Mouse (Mus musculus) layer of hippocampus, postnatal 36 days (tissue): ENCODE measurements around the gene Ap1g2. TPM values are rescaled to one million over a fixed set of nuclear protein-coding genes. Genes with fewer than 3 reads are reported as not detected.
A peak's percentile ranks its signal among the peaks of the same experiment; 100 is the strongest.

ENCODE experiments used
- DNase-seq, 2 experiments: peaks; one replicate each; pipeline ENCODE4 v3.0.0; 2022
- total RNA-seq, 2 experiments: library from RNA; stranded (reverse); gene quantifications; 2 replicates each; pipeline ENCODE4 v1.2.3; 2021

Ap1g2 gene
- total RNA-seq, 2 experiments from 2014 or later: 17.4 to 19.2 TPM

DNA sequence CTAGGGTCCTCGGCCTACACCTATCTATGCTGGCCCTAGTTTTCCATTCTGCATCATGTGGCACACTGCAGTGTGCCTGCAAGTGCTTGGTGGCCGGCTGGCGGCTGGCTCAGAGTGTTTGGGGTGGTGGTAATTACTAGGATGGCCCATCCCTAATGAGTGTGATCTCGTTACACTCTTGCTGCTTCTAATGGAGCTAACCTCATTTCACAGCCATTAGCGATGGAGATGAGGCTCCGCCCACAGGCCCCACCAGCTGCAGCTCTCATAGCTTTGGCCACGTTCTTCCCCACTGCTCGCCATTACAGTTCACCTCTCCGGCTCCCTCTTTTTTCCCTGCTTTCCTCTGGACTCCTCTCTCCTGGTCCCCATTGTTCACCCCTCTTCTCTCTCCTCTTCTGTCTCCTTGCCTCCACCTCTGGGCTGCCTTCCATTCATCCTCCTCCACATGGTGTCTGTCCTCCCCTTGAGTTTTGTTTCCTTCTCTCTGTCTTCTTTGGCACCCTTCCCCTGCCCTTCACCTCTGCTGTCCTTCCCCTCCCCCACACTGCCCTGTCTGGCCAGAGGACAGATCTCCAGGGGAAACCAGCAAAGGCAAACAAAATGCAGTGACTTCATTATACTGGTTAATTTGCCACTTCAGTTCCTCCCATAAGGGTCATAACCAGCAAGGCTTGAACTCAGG is 20.9 kb downstream of the Ap1g2 start:
- no peak for DNase-seq

DNA sequence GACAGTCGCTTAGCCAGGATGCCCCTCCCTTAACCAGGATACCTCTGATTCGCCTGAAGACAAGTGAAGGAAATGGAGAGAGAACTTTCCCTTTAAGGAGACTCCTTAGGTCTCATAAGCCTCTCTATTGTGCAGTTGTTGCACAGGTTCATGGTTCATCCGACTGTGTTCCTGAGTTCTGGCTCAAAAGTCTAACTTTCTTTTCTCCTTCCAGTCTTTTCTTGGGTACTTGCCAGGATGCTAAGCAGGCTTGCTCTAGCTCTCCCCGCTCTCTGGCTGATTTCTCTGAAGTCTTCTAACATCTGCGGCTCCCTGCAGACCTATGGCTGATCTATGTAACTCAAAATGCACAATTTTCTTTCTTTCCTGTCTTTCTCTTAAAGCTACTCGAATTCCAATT is 22.9 kb downstream of the Ap1g2 start:
- no peak for DNase-seq

DNA sequence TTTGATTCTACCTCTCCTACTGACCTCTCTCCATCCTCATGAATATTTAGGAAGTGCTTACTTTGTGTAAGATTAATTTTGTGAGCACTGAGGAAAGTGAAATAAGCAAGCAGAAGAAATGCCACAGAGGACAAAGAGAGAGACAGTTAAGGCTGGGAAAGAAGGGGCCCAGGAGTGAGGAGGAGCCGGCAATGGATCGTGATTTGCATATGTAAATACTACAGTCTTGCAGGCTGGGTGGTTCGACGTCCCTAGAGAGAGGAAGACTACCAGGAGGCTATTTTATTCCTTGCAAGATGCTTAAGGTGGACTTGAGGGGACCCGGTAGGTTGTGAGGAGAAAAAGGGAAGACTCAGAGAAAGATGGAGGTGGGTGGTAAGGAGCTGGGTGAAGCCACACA is 25.3 kb downstream of the Ap1g2 start:
- no peak for DNase-seq

DNA sequence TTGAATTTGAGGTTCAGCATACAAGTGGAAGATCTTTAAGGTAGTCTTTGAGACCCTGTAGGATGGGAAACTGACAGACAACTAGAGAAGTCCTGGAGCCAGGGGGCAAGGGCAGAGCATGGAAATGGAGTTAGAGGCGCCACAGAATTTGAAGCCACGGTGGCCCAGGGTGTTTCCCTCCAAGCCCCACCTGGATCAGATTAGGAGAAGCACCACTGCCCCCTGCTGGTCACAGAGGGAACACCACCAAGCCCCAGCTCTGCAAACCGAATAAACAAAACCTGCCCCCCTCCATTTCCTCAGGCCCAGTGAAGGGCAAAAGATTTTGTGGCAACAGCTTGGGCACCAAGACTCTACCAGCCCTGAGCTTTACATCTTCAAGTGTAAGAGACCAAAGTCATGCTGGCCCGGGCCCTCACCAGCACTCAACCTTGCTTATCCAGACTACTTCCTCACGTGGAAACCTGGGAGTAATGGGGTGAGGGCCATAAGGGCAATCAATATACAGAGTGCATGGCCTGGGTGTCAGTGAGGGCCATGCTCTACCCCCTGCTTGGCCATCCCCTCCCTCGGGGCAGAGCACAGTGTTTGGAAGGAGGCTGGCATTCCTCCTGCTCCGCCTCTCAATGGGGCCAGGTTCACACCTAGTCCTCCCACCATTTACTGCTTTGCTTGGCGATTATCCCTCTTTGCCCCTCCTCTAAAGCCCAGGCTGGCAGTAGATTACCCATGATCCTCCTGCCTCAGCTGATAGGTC is 27.0 kb downstream of the Ap1g2 start:
- DNase-seq: peak in 1 of 2 experiments; percentile 67

DNA sequence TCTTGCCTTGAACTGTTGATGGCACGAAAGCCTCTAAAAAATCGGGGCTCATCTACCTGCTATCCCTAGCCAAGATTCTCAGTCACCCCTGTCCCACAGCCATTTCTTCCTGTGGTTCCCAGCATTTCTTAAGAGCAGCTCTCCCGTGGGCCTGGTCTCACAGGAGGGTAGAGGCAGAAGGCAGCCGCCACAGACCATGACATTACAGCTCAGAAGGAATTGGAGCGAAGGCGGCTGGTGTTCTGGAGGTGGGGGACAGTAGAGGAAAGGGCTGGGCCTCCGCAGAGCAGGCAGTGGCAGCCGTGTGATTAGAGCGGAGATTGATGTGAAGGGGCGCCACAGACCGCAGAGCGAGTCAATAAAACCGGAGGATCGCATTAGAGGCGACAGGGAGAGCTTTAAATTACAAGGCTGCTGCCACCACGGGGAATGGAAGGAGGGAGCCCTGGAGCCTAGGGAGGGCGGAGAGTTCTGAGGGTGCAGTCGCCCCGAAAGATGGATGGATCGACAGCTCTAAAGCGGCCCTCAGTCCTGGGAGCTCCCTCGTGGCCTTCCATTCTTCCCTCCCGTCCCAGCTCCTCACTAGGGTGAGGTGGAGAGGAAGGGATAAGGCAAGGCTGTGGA is 27.9 kb downstream of the Ap1g2 start:
- DNase-seq: no peak

DNA sequence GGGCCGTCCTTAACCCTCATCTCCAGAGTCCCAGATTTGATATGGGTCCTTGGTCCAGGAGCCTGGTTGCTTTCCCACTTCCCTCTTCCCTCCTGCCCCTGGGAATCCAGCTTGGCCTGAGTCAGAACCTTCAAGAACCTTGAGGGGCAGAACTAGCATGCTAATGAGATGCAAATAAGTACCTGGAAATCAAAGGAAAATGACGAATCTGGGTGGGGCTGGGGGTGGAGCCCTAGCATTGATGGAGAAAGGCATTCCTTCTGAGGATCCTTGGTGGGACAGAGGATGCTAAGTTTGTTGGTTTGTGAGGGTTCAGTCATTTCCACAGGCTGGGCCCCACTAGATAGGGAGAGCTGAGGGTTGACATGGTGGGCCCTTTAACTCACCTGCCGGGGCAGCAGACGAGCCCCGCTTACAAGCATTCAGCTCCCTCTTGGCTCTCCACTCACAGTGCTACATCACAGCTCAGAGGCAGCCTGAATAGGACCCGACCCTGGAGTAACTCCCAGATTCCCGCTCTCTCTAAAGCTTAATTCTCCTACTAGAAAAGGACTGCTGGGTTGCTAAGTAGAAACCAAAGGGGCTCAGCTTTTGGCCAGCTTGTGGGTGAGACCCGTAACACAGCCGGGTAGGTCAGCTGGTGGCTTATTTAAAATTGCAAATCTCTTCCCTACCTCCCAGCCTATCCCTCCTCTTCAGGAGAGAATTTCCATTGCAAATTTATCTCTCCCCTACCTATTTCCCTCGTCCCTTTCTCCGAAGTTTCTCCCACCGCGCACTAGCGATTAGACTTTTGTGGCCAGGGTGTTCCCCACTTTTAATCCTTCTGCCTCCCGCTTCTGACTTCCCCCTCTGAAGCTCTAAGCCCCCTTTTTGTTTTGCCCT is 28.7 kb downstream of the Ap1g2 start:
- no peak for DNase-seq

DNA sequence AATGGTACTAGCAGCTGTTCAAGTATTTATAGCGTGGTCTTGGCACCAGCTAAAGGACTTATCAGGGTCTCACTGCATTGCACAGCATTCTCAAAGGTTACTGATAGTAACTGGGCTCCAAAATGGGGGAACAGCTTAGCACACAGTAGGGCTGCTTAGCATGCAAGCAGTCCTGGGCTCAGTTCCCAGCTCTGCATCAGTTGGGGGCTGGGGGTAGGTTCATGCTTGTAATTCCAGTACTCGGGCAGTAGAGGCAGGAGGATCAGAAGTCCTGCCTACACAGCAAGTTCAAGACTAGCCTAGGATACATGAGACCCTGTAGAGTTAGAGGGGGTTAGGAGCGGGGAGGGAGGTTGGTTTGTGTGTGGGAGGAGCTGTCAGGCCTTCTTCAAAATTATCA is 29.4 kb downstream of the Ap1g2 start:
- no peak for DNase-seq

DNA sequence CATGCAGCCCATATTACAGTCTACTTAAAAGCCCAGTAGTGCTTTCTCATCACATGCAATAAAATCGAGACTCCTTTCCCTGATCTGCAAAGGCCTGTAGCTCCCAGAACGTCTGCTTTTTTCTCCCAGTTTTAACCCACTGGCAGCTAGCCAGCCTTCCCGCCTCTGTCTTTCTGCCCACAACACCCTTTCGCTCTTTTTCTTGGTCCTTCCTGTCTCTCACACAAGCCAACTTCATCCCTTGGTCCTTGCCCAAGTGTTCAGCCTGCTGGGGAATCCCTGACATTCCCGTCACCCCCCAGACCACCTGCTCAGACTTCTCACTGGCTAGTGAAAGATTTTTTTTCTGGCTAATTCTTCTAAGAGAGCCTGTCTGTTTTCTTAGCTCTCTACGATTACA is 30.2 kb downstream of the Ap1g2 start:
- no peak for DNase-seq

DNA sequence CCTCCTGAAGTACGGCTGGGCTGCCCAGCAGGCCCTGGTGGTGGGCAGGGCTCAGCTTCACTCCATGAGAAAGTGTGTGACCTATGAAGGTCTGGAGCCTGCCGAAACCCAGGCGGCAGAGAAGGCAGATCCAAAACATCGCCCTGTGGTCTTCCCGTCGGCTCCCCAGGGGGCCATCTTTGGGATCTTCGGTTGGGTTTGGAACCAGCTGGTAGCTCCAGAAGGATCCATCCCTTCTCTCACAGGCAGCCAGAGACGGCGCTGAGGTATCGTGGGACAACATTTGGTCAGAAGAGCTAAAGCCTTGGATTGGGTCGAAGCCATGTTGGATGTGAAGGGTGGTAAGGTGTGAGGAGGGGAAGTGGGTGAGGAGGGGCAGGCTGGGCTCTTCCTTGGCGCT is 32.0 kb downstream of the Ap1g2 start:
- DNase-seq: no peak

DNA sequence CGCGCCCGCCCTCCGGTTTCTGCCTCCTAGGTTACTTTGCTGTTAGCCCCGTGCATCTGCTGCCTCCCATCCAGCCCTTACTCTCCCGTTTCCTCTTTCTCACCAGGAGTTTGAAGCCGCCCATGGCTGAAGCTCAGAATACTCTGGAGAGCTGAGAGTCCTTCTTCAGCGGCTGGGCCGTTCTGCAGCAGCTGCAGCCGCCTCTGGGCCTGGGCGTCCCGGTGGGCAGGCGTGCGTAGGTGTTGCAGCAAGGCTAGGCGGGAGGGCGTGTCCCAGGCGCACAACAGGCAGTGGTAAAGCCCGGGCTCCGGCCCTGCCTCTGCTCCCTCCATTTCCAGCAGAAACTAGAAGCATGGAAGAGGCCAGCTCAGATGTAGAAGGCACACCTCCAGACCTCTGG is 34.6 kb downstream of the Ap1g2 start:
- no peak for DNase-seq

DNA sequence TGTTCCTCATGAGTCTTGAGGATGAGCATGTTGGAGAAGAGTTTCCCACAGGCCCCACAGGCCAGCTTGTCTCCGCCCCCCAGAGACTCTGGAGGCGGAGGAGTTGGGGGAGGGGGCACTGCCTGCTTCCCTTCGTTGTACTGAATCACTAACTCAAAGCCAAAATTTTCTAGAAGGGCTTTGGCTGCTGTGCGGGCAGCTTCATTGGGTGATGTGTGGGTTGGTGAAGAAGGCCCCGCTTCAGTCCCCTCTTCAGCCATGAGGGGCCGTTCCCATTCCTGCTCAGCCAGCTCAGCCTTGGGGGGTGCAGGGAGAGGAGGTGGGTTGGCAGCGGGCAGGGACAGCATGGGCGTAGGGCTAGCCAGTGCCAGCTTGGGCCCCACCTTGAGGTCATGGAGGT is 40.4 kb downstream of the Ap1g2 start:
- DNase-seq: peak in 1 of 2 experiments; percentile 41

DNA sequence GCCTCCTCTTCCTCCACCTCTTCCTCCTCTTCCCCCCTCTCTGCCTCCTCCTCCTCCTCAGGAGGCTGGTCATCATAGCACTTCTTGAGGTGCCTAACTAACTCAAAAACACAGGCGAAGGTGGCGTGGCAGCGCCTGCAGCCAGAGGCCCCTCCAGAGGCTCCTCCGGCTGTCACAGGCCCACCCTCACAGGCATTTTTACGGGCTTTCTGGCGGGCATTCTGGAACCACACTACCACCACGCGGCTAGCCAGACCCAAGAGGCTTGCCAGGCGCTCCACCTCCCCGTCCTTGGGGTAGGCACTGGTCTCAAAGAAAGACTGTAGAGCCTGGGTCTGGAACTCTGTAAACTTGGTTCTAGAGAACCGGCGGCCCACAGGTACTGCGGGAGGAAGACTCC is 41.0 kb downstream of the Ap1g2 start:
- no peak for DNase-seq

DNA sequence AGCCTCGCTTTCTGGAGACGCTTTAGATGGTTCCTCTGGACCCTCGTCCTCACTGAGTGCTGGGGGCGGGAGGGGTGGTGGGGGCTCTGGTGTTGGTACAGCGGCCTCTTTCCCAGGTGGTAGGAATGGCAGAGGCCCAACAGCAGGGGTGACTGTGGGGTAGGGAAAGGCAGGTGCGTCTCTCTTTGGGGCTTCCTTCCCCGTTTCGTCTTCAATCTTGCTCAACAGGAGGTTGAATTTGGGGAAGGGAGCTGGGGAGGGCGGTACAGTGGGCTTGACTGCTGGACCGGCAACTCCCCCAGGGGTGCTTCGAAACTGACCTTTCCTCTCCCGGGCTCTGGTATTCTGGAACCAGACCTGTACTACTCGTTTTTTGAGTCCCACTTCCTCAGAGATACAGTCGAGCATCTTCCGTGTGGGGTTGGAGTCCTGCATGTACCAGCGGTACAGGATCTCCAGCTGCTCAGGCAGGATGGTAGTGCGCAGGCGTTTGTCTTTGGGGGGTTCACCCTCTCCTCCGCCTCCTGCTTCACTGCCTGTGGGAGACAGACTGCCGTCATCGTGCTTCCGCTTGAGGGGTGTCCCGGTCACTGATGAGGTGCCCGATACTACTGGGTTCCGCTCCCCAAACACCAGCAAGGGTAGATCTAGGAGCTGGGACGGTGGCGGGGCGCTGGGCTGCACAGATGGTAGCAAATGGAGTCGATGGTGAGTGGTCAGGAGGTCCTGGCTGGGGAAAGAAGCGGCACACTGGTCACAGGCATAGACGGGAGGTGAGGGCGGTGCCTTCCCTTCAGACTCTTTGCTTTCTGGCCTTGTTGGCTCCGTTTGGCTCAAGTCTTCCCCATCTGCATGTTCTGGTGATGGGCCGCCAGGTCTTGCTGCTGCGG is 41.7 kb downstream of the Ap1g2 start:
- DNase-seq: peak; percentile 53 to 57

DNA sequence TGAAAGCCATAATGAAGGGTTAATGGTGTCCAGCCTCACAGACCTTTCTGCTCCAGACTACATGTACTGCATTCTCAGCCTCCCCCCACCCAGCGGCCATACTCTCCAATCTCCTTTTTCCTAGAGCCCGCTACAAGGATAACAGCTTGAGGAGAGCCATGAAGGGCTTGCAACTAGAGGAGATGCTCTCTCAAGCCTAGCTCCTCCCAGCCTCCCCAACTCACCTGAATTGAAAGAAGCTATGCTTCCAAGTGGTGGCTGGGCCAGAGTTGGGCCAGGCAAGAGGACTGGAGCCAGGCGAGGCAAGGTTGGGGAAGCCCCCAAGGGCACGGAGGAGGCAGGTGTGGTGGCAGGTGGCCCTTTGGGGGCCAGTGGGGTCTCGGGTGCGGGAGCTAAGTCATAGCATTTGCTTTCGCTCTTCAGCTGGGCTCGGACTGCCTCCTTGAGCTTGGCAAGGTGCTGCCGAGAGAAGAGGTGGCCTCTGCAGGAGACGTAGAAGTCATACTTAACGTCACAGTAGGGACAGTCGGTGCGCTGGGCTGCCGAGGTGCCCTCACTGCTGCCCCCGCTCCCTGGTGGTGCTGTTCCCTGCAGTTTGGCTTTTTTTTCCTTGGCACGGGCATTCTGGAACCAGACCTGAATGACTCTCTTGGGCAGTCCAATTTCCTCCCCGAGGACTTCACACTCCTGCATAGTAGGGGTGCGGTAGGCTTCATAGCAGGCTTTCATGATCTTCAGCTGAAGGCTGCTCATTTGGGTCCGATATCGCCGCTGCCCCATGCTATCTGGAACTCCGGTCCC is 42.6 kb downstream of the Ap1g2 start:
- DNase-seq: no peak

DNA sequence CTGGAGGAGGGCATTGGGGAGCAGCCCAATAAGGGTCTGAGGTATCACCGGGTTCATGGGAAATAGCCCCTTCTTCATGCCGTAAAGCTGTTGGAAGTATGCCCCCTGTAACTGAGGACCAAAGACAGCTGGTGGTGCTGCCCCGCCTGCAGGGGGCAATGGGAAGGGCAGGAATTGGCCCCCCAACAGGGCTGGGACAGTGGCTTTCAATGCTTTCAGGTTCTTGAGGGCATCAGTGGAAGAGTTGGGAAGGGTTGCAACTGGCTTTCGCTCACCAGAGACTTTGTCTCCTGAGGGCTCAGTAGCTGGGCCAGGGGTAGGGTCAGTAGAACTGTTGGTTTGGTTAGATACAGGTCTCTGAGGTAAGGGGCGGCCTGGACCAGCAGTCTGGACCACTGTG is 43.3 kb downstream of the Ap1g2 start:
- DNase-seq: no peak

DNA sequence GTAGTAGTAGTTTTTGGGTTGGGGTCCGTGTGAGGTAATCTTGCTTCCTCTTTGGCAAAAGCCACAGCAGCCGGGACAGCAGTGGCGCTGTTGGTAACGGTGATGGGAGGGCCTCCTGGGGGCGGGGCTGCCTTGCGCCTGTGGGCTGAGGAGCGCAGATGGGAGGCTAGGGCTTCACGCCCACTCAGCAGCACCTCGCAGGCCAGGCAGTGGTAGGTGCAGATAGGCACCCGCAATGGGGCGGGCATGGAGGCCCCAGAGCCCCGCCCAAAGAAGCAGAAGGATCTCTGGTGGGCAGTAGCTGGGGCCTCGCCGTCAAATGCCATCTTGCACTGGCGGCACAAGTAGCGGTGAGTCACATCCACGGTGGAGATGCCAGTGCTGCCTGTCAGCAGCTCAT is 43.8 kb downstream of the Ap1g2 start:
- peak; percentile 56 to 68 for DNase-seq

DNA sequence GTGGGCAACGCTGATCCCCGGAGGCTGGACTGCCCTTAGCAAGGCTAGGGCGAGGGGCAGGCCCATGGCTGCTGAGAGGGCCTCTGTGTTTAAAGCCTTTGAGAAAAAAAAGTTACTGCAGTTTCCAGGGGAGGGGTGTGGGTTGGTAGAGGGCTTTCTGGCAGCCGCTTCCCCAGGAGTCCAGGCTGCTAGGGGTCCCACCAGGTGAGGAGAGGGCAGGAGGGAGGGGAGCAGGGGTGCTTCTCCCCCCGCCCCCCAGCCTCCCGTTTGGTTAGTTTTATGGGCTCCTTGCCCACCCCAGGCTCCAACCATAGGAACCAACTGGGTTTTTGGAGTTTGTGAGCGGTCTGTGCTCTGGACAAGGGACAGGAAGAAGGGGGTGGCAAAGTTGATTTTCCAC is 44.5 kb downstream of the Ap1g2 start:
- DNase-seq: no peak

DNA sequence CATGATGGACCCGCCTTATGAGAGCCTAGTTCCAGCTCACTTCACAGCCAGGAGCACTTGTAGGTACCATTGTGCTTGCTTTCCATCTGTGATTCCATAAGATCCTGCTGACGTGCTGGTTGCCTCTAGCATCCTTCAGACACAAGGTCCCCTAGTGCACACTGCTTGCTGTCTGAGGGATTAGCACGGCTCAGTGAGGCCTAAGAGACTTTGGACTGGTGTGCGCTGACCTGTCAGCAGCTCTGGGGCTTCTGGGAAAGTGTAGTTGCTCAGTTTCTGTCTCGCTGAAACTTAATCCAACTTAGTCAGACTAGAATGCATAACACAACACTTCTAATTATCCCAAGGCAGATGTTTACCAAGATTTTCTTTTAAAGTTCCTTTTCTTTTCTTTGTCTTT is 46.5 kb downstream of the Ap1g2 start:
- DNase-seq: no peak

DNA sequence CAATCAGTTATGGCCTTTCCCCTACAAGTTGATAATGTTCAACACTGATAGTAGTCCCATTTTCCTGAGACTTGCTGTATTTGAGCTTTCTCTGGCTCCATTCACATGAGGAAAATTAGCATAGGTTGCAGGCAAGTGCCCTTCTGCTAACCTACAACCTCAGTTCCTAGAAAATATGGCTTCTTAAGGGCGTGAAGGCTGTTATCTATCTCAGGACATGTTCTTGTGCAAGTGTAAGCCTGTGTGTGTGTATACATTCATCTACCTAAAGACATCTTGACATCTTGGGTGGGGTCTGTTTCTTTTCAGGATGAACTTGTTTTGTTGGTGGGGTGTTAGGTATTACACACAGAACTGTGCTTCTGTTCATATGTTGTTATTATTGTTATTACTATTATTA is 47.4 kb downstream of the Ap1g2 start:
- no peak for DNase-seq

DNA sequence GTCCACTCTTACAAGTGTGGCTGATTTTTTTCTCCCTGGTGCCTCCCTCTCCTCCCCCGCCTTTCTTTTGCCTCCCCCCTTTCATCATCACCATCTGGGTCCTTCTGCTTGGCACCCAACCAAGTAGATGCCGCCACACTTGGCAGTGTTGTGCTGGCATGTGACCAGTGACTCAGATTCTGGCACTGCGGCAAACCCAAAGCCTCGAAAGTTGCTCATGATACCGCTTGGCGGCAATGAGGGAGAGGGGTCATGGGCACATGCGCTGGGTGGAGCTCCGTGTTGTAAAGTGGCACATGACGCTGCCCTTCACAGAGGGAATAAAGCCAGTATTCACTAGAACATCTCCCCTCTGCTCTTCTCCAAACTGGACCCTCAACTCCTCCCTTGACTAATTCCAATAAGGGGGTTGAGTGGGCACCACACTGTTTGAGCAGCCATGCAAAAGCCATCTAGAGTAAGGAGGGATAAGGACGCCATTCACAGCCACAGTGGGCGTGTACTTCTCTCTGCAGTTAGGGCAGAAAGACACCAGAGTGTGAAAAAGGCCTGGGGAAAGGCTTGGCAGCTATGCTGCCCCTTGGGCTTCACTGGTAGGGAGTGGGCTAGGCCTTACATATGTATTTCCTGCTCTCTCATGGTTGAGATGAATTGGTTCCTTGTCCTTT is 51.1 kb downstream of the Ap1g2 start:
- peak; percentile 88 to 89 for DNase-seq
